Mouse (Mus musculus): ENCODE results near the gene Best3. TPM values are rescaled to one million over a fixed set of nuclear protein-coding genes. Genes with fewer than 3 reads are reported as not detected.

Gene Best3
- total and polyA plus RNA-seq, 2 experiments from 2014 or later = 0.57 to 1.1 TPM

DNA sequence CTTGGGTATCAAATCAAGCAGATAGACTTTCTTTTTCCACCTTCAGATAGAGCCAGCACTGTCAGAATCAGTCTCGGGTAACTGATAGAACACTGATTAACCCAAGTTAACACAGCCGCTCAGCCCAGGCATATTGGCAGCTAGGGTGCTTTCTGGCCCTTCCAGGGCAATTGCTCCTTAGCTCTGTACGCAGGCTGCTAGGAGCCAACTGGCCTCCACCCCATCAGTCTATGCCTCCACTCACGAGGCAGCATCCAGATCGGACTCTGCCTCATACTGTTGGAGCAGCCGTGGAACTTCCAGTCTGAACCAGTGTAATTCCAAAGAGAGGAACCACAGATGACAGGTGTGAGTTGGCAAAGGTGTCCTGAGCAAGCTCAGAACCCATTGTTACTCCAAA is 20.0 kb upstream of the Best3 start:
- no peak overlapping the region for H3K27ac ChIP-seq (ENCODE audit: low read depth)
- no peak for DNase-seq (ENCODE audit: low spot score)
- WGBS = 71% methylated on average over 6 of the region's 6 CpGs
- H3K4me2 ChIP-seq (ENCODE audit: low read depth, low read length) = no peak overlapping the region
- no peaks in the 10 kb centered on the region for H3K27me3 ChIP-seq (ENCODE audit: control insufficient read depth, insufficient read depth, low read length)
- H3K4me1 ChIP-seq (ENCODE audit: control insufficient read depth, insufficient read depth) = peaks cover 3% of the 10 kb centered on the region
- 0 out of 2 replicates have a peak, but pooled peaks cover 3% of the 10 kb centered on the region for H3K9me3 ChIP-seq (replicated peaks; ENCODE audit: control insufficient read depth, low read length)
- no peak for ATAC-seq (ENCODE audit: insufficient read depth, low read depth)
- H3K9ac ChIP-seq (replicated peaks; ENCODE audit: low read depth, low read length) = no peak overlapping the region
- TF ChIP-seq EP300 (IDR thresholded peaks at IDR 0.05; ENCODE audit: low read depth) (no peak), CTCF (IDR thresholded peaks at IDR 0.05; ENCODE audit: low read depth) (no peak)
- no peaks in the 10 kb centered on the region for H3K36me3 ChIP-seq (replicated peaks; ENCODE audit: control insufficient read depth, insufficient read depth, low read length)
- no peak overlapping the region for H3K4me3 ChIP-seq (ENCODE audit: low read depth, low read length)

DNA sequence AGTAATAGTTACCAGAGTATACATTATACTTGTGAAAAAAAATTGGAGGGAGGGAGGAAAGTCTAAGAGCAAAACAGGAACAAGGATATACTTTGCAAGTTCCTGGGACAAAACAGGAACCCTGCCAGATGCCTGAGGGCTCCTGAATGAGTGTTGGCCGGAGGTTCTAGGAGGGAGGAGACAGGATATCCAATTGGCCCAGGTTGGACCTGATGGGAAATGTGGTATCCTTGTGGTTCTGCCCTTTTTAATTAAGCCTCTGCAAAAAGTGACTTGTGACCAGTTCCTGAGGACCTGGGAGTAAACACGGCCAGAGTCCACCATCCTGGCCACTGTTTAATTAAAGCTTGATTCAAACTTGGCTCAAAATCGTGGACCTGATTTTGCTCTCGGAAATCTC is 17.4 kb upstream of the Best3 start:
- DNase-seq (ENCODE audit: low spot score) (no peak), ATAC-seq (ENCODE audit: insufficient read depth, low read depth) (no peak)
- Histone ChIP-seq H3K9me3 (replicated peaks; ENCODE audit: control insufficient read depth, low read length) (no peaks in the 10 kb centered on the region), H3K4me2 (ENCODE audit: low read depth, low read length) (no peak overlapping the region), H3K36me3 (replicated peaks; ENCODE audit: control insufficient read depth, insufficient read depth, low read length) (no peaks in the 10 kb centered on the region), H3K27me3 (ENCODE audit: control insufficient read depth, insufficient read depth, low read length) (no peaks in the 10 kb centered on the region), H3K4me1 (ENCODE audit: control insufficient read depth, insufficient read depth) (peaks cover 3% of the 10 kb centered on the region), H3K9ac (replicated peaks; ENCODE audit: low read depth, low read length) (no peak overlapping the region), H3K4me3 (ENCODE audit: low read depth, low read length) (no peak overlapping the region), H3K27ac (ENCODE audit: low read depth) (no peak overlapping the region)
- 64% methylated on average over 4 of the region's 4 CpGs for WGBS
- TF ChIP-seq EP300 (IDR thresholded peaks at IDR 0.05; ENCODE audit: low read depth) (no peak), CTCF (IDR thresholded peaks at IDR 0.05; ENCODE audit: low read depth) (no peak)

GRCm38 (mm10) chr10:116972509-116972908 is 13.6 kb upstream of the Best3 start, which contains the start of gene Gm10271:
Gene Gm10271 (minus strand): TSS chr10:116972609.
- TF ChIP-seq EP300 (IDR thresholded peaks at IDR 0.05; ENCODE audit: low read depth) (no peak), CTCF (IDR thresholded peaks at IDR 0.05; ENCODE audit: low read depth) (no peak)
- no peaks in the 10 kb centered on the region for H3K9me3 ChIP-seq (replicated peaks; ENCODE audit: control insufficient read depth, low read length)
- no peak for ATAC-seq (ENCODE audit: insufficient read depth, low read depth)
- H3K36me3 ChIP-seq (replicated peaks; ENCODE audit: control insufficient read depth, insufficient read depth, low read length) = no peaks in the 10 kb centered on the region
- no peak within 1 kb of the TSS for H3K4me2 ChIP-seq (ENCODE audit: low read depth, low read length)
- no peak within 1 kb of the TSS for H3K4me3 ChIP-seq (ENCODE audit: low read depth, low read length)
- H3K27ac ChIP-seq (ENCODE audit: low read depth) = no peak within 1 kb of the TSS
- no peak for DNase-seq (ENCODE audit: low spot score)
- H3K4me1 ChIP-seq (ENCODE audit: control insufficient read depth, insufficient read depth) = no peaks in the 10 kb centered on the region
- H3K27me3 ChIP-seq (ENCODE audit: control insufficient read depth, insufficient read depth, low read length) = no peaks in the 10 kb centered on the region
- 95% methylated on average over 6 of the region's 6 CpGs for WGBS
- H3K9ac ChIP-seq (replicated peaks; ENCODE audit: low read depth, low read length) = no peak within 1 kb of the TSS

DNA sequence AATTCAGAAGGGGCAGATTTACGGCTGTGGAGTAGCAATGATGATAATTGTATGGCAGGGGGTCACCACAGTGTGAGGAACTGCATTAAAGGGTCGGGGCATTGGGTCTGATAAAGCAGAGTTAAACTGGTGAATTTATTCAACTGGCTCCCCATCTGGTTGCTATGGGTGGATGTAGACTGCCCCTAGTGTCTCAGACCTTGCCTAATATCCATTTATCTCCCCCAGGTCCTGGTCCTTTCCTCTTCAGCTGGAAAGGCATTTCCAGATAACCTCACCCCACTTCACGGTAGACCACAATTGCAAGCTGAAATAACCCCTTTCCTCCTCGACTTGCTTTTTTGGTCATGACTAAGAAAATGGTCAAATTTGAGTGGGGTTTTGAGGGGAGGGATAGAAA is 8.7 kb upstream of the Best3 start:
- Histone ChIP-seq H3K27me3 (ENCODE audit: control insufficient read depth, insufficient read depth, low read length) (no peaks in the 10 kb centered on the region), H3K36me3 (replicated peaks; ENCODE audit: control insufficient read depth, insufficient read depth, low read length) (no peaks in the 10 kb centered on the region), H3K9me3 (replicated peaks; ENCODE audit: control insufficient read depth, low read length) (no peaks in the 10 kb centered on the region), H3K4me1 (ENCODE audit: control insufficient read depth, insufficient read depth) (no peaks in the 10 kb centered on the region), H3K27ac (ENCODE audit: low read depth) (no peak overlapping the region), H3K4me3 (ENCODE audit: low read depth, low read length) (no peak overlapping the region), H3K9ac (replicated peaks; ENCODE audit: low read depth, low read length) (no peak overlapping the region), H3K4me2 (ENCODE audit: low read depth, low read length) (no peak overlapping the region)
- 43% methylated on average over 4 of the region's 4 CpGs for WGBS
- no peak for TF ChIP-seq CTCF (IDR thresholded peaks at IDR 0.05; ENCODE audit: low read depth)
- ATAC-seq (ENCODE audit: insufficient read depth, low read depth) = no peak
- no peak for DNase-seq (ENCODE audit: low spot score)

DNA sequence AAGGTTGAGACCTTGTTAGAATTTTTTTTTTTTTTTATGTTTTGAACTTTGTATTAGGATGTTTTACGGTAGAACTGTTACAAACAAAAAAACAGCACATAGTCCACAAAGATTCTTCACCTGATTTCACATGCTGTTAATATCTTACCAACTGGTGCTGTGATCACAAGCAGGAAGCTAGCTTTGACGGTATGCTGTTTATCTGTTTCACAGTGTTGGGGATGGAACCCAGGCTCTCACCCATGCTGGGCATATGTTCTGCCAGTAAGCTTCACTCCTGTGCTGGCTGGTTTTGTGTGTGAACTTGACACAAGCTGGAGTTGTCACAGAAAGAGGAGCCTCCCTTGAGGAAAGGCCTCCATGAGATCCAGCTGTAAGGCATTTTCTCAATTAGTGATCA is 8.3 kb upstream of the Best3 start:
- no peak for ATAC-seq (ENCODE audit: insufficient read depth, low read depth)
- no peak for DNase-seq (ENCODE audit: low spot score)
- Histone ChIP-seq H3K4me2 (ENCODE audit: low read depth, low read length) (no peak overlapping the region), H3K27me3 (ENCODE audit: control insufficient read depth, insufficient read depth, low read length) (no peaks in the 10 kb centered on the region), H3K4me1 (ENCODE audit: control insufficient read depth, insufficient read depth) (no peaks in the 10 kb centered on the region), H3K9ac (replicated peaks; ENCODE audit: low read depth, low read length) (no peak overlapping the region), H3K9me3 (replicated peaks; ENCODE audit: control insufficient read depth, low read length) (no peaks in the 10 kb centered on the region), H3K27ac (ENCODE audit: low read depth) (no peak overlapping the region), H3K4me3 (ENCODE audit: low read depth, low read length) (no peak overlapping the region), H3K36me3 (replicated peaks; ENCODE audit: control insufficient read depth, insufficient read depth, low read length) (no peaks in the 10 kb centered on the region)
- TF ChIP-seq EP300 (IDR thresholded peaks at IDR 0.05; ENCODE audit: low read depth) (no peak), CTCF (IDR thresholded peaks at IDR 0.05; ENCODE audit: low read depth) (no peak)
- WGBS = 87% methylated on average over 2 of the region's 2 CpGs

DNA sequence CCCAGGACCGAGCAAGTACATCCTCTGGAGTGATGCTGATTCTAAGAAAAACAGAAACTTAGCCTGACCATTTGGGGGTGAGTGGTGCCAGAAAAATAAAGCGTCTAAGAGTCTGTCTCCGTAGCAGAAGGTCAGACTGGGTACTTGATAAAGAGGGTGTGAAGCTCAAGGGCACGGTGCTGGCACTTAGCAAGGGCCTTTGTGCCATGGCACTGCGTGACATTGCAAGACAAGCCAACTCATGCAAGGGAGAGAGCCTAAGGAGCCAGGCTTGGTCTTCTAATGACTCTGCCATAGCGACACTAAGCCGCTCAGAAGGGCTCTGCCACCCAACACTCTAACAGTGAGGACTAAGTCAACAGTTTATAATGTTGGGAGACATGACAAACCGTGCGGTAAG is 7.3 kb upstream of the Best3 start:
- no peaks in the 10 kb centered on the region for H3K36me3 ChIP-seq (replicated peaks; ENCODE audit: control insufficient read depth, insufficient read depth, low read length)
- H3K4me2 ChIP-seq (ENCODE audit: low read depth, low read length) = no peak overlapping the region
- no peaks in the 10 kb centered on the region for H3K27me3 ChIP-seq (ENCODE audit: control insufficient read depth, insufficient read depth, low read length)
- no peak overlapping the region for H3K9ac ChIP-seq (replicated peaks; ENCODE audit: low read depth, low read length)
- DNase-seq (ENCODE audit: low spot score) = no peak
- H3K27ac ChIP-seq (ENCODE audit: low read depth) = no peak overlapping the region
- WGBS = 66% methylated on average over 9 of the region's 9 CpGs
- no peak overlapping the region for H3K4me3 ChIP-seq (ENCODE audit: low read depth, low read length)
- H3K4me1 ChIP-seq (ENCODE audit: control insufficient read depth, insufficient read depth) = no peaks in the 10 kb centered on the region
- no peak for ATAC-seq (ENCODE audit: insufficient read depth, low read depth)
- H3K9me3 ChIP-seq (replicated peaks; ENCODE audit: control insufficient read depth, low read length) = no peaks in the 10 kb centered on the region
- TF ChIP-seq CTCF (IDR thresholded peaks at IDR 0.05; ENCODE audit: low read depth) (no peak), EP300 (IDR thresholded peaks at IDR 0.05; ENCODE audit: low read depth) (no peak)
